Mouse (Mus musculus): ENCODE measurements around the gene Cc2d2b. TPM values are rescaled to one million over a fixed set of nuclear protein-coding genes. Genes with fewer than 3 reads are reported as not detected.

Cc2d2b gene
- total RNA-seq, 1 experiment from 2014 or later: 4.7 TPM

GRCm38 (mm10) chr19:40817901-40818532 lies 69.5 kb downstream of the Cc2d2b start:
- ATAC-seq (replicated peaks in 1 of 2; ENCODE audit: insufficient read depth in 1 of 2, low FRiP score in 2 of 2, low TSS enrichment in 1 of 2, low read depth in 1 of 2, poor library complexity in 2 of 2, severe bottlenecking in 2 of 2): no peak

GRCm38 (mm10) chr19:40818764-40819163 lies 70.2 kb downstream of the Cc2d2b start:
- ATAC-seq (replicated peaks in 1 of 2; ENCODE audit: insufficient read depth in 1 of 2, low FRiP score in 2 of 2, low TSS enrichment in 1 of 2, low read depth in 1 of 2, poor library complexity in 2 of 2, severe bottlenecking in 2 of 2): peak; percentile 91 to 95

- ATAC-seq (replicated peaks in 1 of 2; ENCODE audit: insufficient read depth in 1 of 2, low FRiP score in 2 of 2, low TSS enrichment in 1 of 2, low read depth in 1 of 2, poor library complexity in 2 of 2, severe bottlenecking in 2 of 2): no peak
Observed at GRCm38 (mm10) chr19:40821306-40821825, 72.8 kb downstream of the Cc2d2b start.

- no peak for ATAC-seq (replicated peaks in 1 of 2; ENCODE audit: insufficient read depth in 1 of 2, low FRiP score in 2 of 2, low TSS enrichment in 1 of 2, low read depth in 1 of 2, poor library complexity in 2 of 2, severe bottlenecking in 2 of 2)
Observed at GRCm38 (mm10) chr19:40825636-40826035, 77.1 kb downstream of the Cc2d2b start.

- no peak for ATAC-seq (replicated peaks in 1 of 2; ENCODE audit: insufficient read depth in 1 of 2, low FRiP score in 2 of 2, low TSS enrichment in 1 of 2, low read depth in 1 of 2, poor library complexity in 2 of 2, severe bottlenecking in 2 of 2)
Observed at GRCm38 (mm10) chr19:40826735-40827134, 78.2 kb downstream of the Cc2d2b start.

GRCm38 (mm10) chr19:40830198-40830597 lies 81.6 kb downstream of the Cc2d2b start:
- no peak for ATAC-seq (replicated peaks in 1 of 2; ENCODE audit: insufficient read depth in 1 of 2, low FRiP score in 2 of 2, low TSS enrichment in 1 of 2, low read depth in 1 of 2, poor library complexity in 2 of 2, severe bottlenecking in 2 of 2)

GRCm38 (mm10) chr19:40830703-40831415 lies 82.3 kb downstream of the Cc2d2b start, which contains the start of gene Ccnj:
Gene Ccnj, plus strand, starts transcription at chr19:40831279.
- peak; percentile 84 to 88 for ATAC-seq (replicated peaks in 1 of 2; ENCODE audit: insufficient read depth in 1 of 2, low FRiP score in 2 of 2, low TSS enrichment in 1 of 2, low read depth in 1 of 2, poor library complexity in 2 of 2, severe bottlenecking in 2 of 2)

- ATAC-seq (replicated peaks in 1 of 2; ENCODE audit: insufficient read depth in 1 of 2, low FRiP score in 2 of 2, low TSS enrichment in 1 of 2, low read depth in 1 of 2, poor library complexity in 2 of 2, severe bottlenecking in 2 of 2): peak; percentile 28 to 38; a peak in 1 of 4 replicates
Observed at GRCm38 (mm10) chr19:40831416-40832201, 83.1 kb downstream of the Cc2d2b start.

GRCm38 (mm10) chr19:40832361-40832760 lies 83.8 kb downstream of the Cc2d2b start:
- no peak; a peak in 1 of 4 replicates for ATAC-seq (replicated peaks in 1 of 2; ENCODE audit: insufficient read depth in 1 of 2, low FRiP score in 2 of 2, low TSS enrichment in 1 of 2, low read depth in 1 of 2, poor library complexity in 2 of 2, severe bottlenecking in 2 of 2)

GRCm38 (mm10) chr19:40834436-40834835 lies 85.9 kb downstream of the Cc2d2b start:
- ATAC-seq (replicated peaks in 1 of 2; ENCODE audit: insufficient read depth in 1 of 2, low FRiP score in 2 of 2, low TSS enrichment in 1 of 2, low read depth in 1 of 2, poor library complexity in 2 of 2, severe bottlenecking in 2 of 2): no peak

- no peak for ATAC-seq (replicated peaks in 1 of 2; ENCODE audit: insufficient read depth in 1 of 2, low FRiP score in 2 of 2, low TSS enrichment in 1 of 2, low read depth in 1 of 2, poor library complexity in 2 of 2, severe bottlenecking in 2 of 2)
Observed at GRCm38 (mm10) chr19:40838205-40838604, 89.7 kb downstream of the Cc2d2b start.

GRCm38 (mm10) chr19:40840303-40840702 lies 91.8 kb downstream of the Cc2d2b start:
- no peak for ATAC-seq (replicated peaks in 1 of 2; ENCODE audit: insufficient read depth in 1 of 2, low FRiP score in 2 of 2, low TSS enrichment in 1 of 2, low read depth in 1 of 2, poor library complexity in 2 of 2, severe bottlenecking in 2 of 2)

- ATAC-seq (replicated peaks in 1 of 2; ENCODE audit: insufficient read depth in 1 of 2, low FRiP score in 2 of 2, low TSS enrichment in 1 of 2, low read depth in 1 of 2, poor library complexity in 2 of 2, severe bottlenecking in 2 of 2): no peak
Observed at GRCm38 (mm10) chr19:40841083-40841482, 92.5 kb downstream of the Cc2d2b start.

GRCm38 (mm10) chr19:40841593-40841992 lies 93.0 kb downstream of the Cc2d2b start:
- ATAC-seq (replicated peaks in 1 of 2; ENCODE audit: insufficient read depth in 1 of 2, low FRiP score in 2 of 2, low TSS enrichment in 1 of 2, low read depth in 1 of 2, poor library complexity in 2 of 2, severe bottlenecking in 2 of 2): no peak

- no peak for ATAC-seq (replicated peaks in 1 of 2; ENCODE audit: insufficient read depth in 1 of 2, low FRiP score in 2 of 2, low TSS enrichment in 1 of 2, low read depth in 1 of 2, poor library complexity in 2 of 2, severe bottlenecking in 2 of 2)
Observed at GRCm38 (mm10) chr19:40844731-40845130, 96.2 kb downstream of the Cc2d2b start.

GRCm38 (mm10) chr19:40849391-40849790 lies 100.8 kb downstream of the Cc2d2b start:
- ATAC-seq (replicated peaks in 1 of 2; ENCODE audit: insufficient read depth in 1 of 2, low FRiP score in 2 of 2, low TSS enrichment in 1 of 2, low read depth in 1 of 2, poor library complexity in 2 of 2, severe bottlenecking in 2 of 2): no peak

- no peak for ATAC-seq (replicated peaks in 1 of 2; ENCODE audit: insufficient read depth in 1 of 2, low FRiP score in 2 of 2, low TSS enrichment in 1 of 2, low read depth in 1 of 2, poor library complexity in 2 of 2, severe bottlenecking in 2 of 2)
Observed at GRCm38 (mm10) chr19:40859555-40859954, 111.0 kb downstream of the Cc2d2b start.

GRCm38 (mm10) chr19:40868284-40868683 lies 119.7 kb downstream of the Cc2d2b start:
- ATAC-seq (replicated peaks in 1 of 2; ENCODE audit: insufficient read depth in 1 of 2, low FRiP score in 2 of 2, low TSS enrichment in 1 of 2, low read depth in 1 of 2, poor library complexity in 2 of 2, severe bottlenecking in 2 of 2): no peak
